Mouse (Mus musculus): Measurements from ENCODE around the gene Ttll12. TPM values are rescaled to one million over a fixed set of nuclear protein-coding genes. Genes with fewer than 3 reads are reported as not detected.
A peak's percentile ranks its signal among the peaks of the same experiment; 100 is the strongest.

The Ttll12 gene
- total RNA-seq, 2 experiments from 2014 or later, result 11.6 to 12.8 TPM

GRCm38 (mm10) chr15:83593189-83593585, 1.8 kb downstream of the Ttll12 start:
- DNase-seq, result no peak

- no peak for DNase-seq
These were observed 2.4 kb downstream of the Ttll12 start for GRCm38 (mm10) chr15:83592260-83593188.

- DNase-seq, result no peak
These were observed 3.2 kb downstream of the Ttll12 start for GRCm38 (mm10) chr15:83591758-83592157.

GRCm38 (mm10) chr15:83590841-83591240, 4.1 kb downstream of the Ttll12 start:
- DNase-seq, result no peak

GRCm38 (mm10) chr15:83584741-83585220, 10.2 kb downstream of the Ttll12 start:
- DNase-seq, result no peak

- peak in 1 of 2 experiments; percentile 14 for DNase-seq
These were observed 11.4 kb downstream of the Ttll12 start for GRCm38 (mm10) chr15:83583419-83584156.

- DNase-seq, result no peak
These were observed 12.0 kb downstream of the Ttll12 start for GRCm38 (mm10) chr15:83582931-83583330.

- no peak for DNase-seq
These were observed 18.3 kb downstream of the Ttll12 start for GRCm38 (mm10) chr15:83576651-83577050.

- DNase-seq, result no peak
These were observed 19.4 kb downstream of the Ttll12 start for GRCm38 (mm10) chr15:83575543-83575942.

- DNase-seq, result no peak
These were observed 20.1 kb downstream of the Ttll12 start for GRCm38 (mm10) chr15:83574731-83575351.

- DNase-seq, result no peak
These were observed 21.4 kb downstream of the Ttll12 start for GRCm38 (mm10) chr15:83573606-83574005.

- no peak for DNase-seq
These were observed 22.8 kb downstream of the Ttll12 start for GRCm38 (mm10) chr15:83572132-83572531.

GRCm38 (mm10) chr15:83571636-83572035, 23.3 kb downstream of the Ttll12 start:
- no peak for DNase-seq

GRCm38 (mm10) chr15:83570641-83571040, 24.3 kb downstream of the Ttll12 start:
- no peak for DNase-seq

GRCm38 (mm10) chr15:83569682-83570081, 25.3 kb downstream of the Ttll12 start:
- DNase-seq, result no peak

- DNase-seq, result no peak
These were observed 26.4 kb downstream of the Ttll12 start for GRCm38 (mm10) chr15:83568544-83568943.

GRCm38 (mm10) chr15:83567728-83568127, 27.2 kb downstream of the Ttll12 start:
- no peak for DNase-seq

GRCm38 (mm10) chr15:83566006-83566405, 29.0 kb downstream of the Ttll12 start:
- no peak for DNase-seq

- DNase-seq, result no peak
These were observed 29.5 kb downstream of the Ttll12 start for GRCm38 (mm10) chr15:83565434-83565833.

GRCm38 (mm10) chr15:83563857-83564651, 30.9 kb downstream of the Ttll12 start:
- DNase-seq, result no peak

GRCm38 (mm10) chr15:83563327-83563856, 31.6 kb downstream of the Ttll12 start, which contains the start of the genes Tspo and Mcat:
Gene Tspo (plus strand): TSS chr15:83563592.
Gene Mcat (minus strand): TSS chr15:83563787.
- no peak for DNase-seq

All from layer of hippocampus, postnatal 36 days (tissue).